Mouse (Mus musculus): ENCODE measurements around the gene Park7.

- no peak for TF ChIP-seq CTCF (IDR thresholded peaks at IDR 0.05; ENCODE audit: low read depth, low read length)
- TF ChIP-seq POLR2A (IDR thresholded peaks at IDR 0.05; ENCODE audit: borderline replicate concordance, low read depth, low read length) = no peak
Measured at GRCm38 (mm10) chr4:150871392-150872138, 42.7 kb downstream of the Park7 start.

All from bone marrow macrophage, adult 2 months (primary cell).